Mouse (Mus musculus): Measurements from ENCODE around the gene C2cd5. TPM values are rescaled to one million over a fixed set of nuclear protein-coding genes. Genes with fewer than 3 reads are reported as not detected.
A peak's percentile ranks its signal among the peaks of the same experiment; 100 is the strongest.

Gene C2cd5
- total and polyA plus RNA-seq, 3 experiments, result 16.2 to 47.6 (median 30.5) TPM

- DNase-seq (ENCODE audit: low read depth, low spot score), result no peak
- peaks cover 17 to 21% of the 10 kb centered on the region in 2 experiments for H3K36me3 ChIP-seq (ENCODE audit: control insufficient read depth in 1 of 2, insufficient read depth in 2 of 2, low read length in 2 of 2)
- peaks cover 16 to 25% of the 10 kb centered on the region in 2 experiments for H3K4me1 ChIP-seq (ENCODE audit: control insufficient read depth in 1 of 2, insufficient read depth in 2 of 2, low read length in 2 of 2)
- TF ChIP-seq UBTF (IDR thresholded peaks at IDR 0.05; ENCODE audit: borderline replicate concordance, insufficient read depth, low read depth, low read length) (no peak), HCFC1 (IDR thresholded peaks at IDR 0.05; ENCODE audit: low read depth, low read length) (no peak), ETS1 (IDR thresholded peaks at IDR 0.05; ENCODE audit: low read depth, low read length) (no peak), SIN3A (IDR thresholded peaks at IDR 0.05; ENCODE audit: low read length) (no peak), MAFK (IDR thresholded peaks at IDR 0.05; ENCODE audit: borderline replicate concordance, low read depth, low read length) (no peak), BHLHE40 (IDR thresholded peaks at IDR 0.05; ENCODE audit: borderline replicate concordance, low read depth, low read length) (no peak), GABPA (IDR thresholded peaks at IDR 0.05; ENCODE audit: low read depth, low read length) (no peak), EP300 (IDR thresholded peaks at IDR 0.05; ENCODE audit: low read depth in 1 of 2, low read length in 2 of 2) (no peak), USF2 (IDR thresholded peaks at IDR 0.05; ENCODE audit: borderline replicate concordance in 1 of 2, insufficient read depth in 1 of 2, low read depth in 1 of 2, low read length in 2 of 2) (no peak), POLR2AphosphoS2 (IDR thresholded peaks at IDR 0.05; ENCODE audit: low read length) (no peak), RCOR1 (IDR thresholded peaks at IDR 0.05; ENCODE audit: low read depth, low read length) (no peak), MEF2A (IDR thresholded peaks at IDR 0.05; ENCODE audit: extremely low read depth, insufficient replicate concordance, low read depth, low read length, poor library complexity, severe bottlenecking) (no peak), MXI1 (IDR thresholded peaks at IDR 0.05; ENCODE audit: low read depth, low read length) (no peak), NRF1 (IDR thresholded peaks at IDR 0.05; ENCODE audit: insufficient read depth, low read depth, low read length, poor library complexity, severe bottlenecking) (no peak), NELFE (IDR thresholded peaks at IDR 0.05; ENCODE audit: low read depth, low read length) (no peak), CTCF (IDR thresholded peaks at IDR 0.05 in 2 of 3, conservative IDR thresholded peaks at IDR 0.05 in 1 of 3; ENCODE audit: control insufficient read depth in 1 of 3, insufficient read depth in 1 of 3, low read depth in 2 of 3, low read length in 3 of 3, poor library complexity in 1 of 3, severe bottlenecking in 1 of 3) (no peak)
- H3K4me3 ChIP-seq (ENCODE audit: control insufficient read depth in 1 of 2, insufficient read depth in 1 of 2, low read depth in 2 of 2, low read length in 2 of 2), result no peak overlapping the region
- no peak overlapping the region for H3K27ac ChIP-seq (ENCODE audit: control insufficient read depth, low read depth, low read length)
- H3K9ac ChIP-seq (ENCODE audit: control insufficient read depth, low read depth, low read length, poor library complexity, severe bottlenecking), result no peak overlapping the region
- no peaks in the 10 kb centered on the region for H3K9me3 ChIP-seq (replicated peaks; ENCODE audit: insufficient read depth, low read length)
- H3K79me2 ChIP-seq (ENCODE audit: control insufficient read depth, insufficient read depth, low read length, poor library complexity), result no peaks in the 10 kb centered on the region; the same call in 1 of the 2 replicates
- H3K27me3 ChIP-seq (ENCODE audit: control insufficient read depth in 1 of 2, insufficient read depth in 2 of 2, low read length in 2 of 2), result no peaks in the 10 kb centered on the region
These were observed 23.5 kb downstream of the C2cd5 start for GRCm38 (mm10) chr6:143076461-143076860.

- Histone ChIP-seq H3K27me3 (ENCODE audit: control insufficient read depth in 1 of 2, insufficient read depth in 2 of 2, low read length in 2 of 2) (no peaks in the 10 kb centered on the region), H3K79me2 (ENCODE audit: control insufficient read depth, insufficient read depth, low read length, poor library complexity) (peaks cover 1% of the 10 kb centered on the region; the same call in 1 of the 2 replicates), H3K9me3 (replicated peaks; ENCODE audit: insufficient read depth, low read length) (no peaks in the 10 kb centered on the region), H3K9ac (ENCODE audit: control insufficient read depth, low read depth, low read length, poor library complexity, severe bottlenecking) (no peak overlapping the region), H3K4me3 (ENCODE audit: control insufficient read depth in 1 of 2, insufficient read depth in 1 of 2, low read depth in 2 of 2, low read length in 2 of 2) (no peak overlapping the region), H3K4me1 (ENCODE audit: control insufficient read depth in 1 of 2, insufficient read depth in 2 of 2, low read length in 2 of 2) (peaks cover 16 to 29% of the 10 kb centered on the region in 2 experiments), H3K36me3 (ENCODE audit: control insufficient read depth in 1 of 2, insufficient read depth in 2 of 2, low read length in 2 of 2) (peaks cover 11 to 29% of the 10 kb centered on the region in 2 experiments), H3K27ac (ENCODE audit: control insufficient read depth, low read depth, low read length) (peak overlapping the region; percentile 46)
- peak; percentile 46 for DNase-seq (ENCODE audit: low read depth, low spot score)
- TF ChIP-seq ELF1 (IDR thresholded peaks at IDR 0.05; ENCODE audit: low read depth, low read length) (no peak), USF1 (IDR thresholded peaks at IDR 0.05; ENCODE audit: low read depth, low read length) (no peak), GABPA (IDR thresholded peaks at IDR 0.05; ENCODE audit: low read depth, low read length) (no peak), ETS1 (IDR thresholded peaks at IDR 0.05; ENCODE audit: low read depth, low read length) (peak; percentile 28; the same call in 1 of the 2 replicates), ZNF384 (IDR thresholded peaks at IDR 0.05; ENCODE audit: low read depth, low read length) (peak; percentile 85)
These were observed 26.0 kb downstream of the C2cd5 start for GRCm38 (mm10) chr6:143073914-143074313.
